Mouse (Mus musculus) forebrain, embryonic 10.5 days (tissue): Measurements from ENCODE around the gene Rnase11. TPM values are rescaled to one million over a fixed set of nuclear protein-coding genes. Genes with fewer than 3 reads are reported as not detected.
"Not testable (repeated sequence)": the region's sequence is repeated elsewhere in the genome, so short reads cannot be mapped to it uniquely, and the experiment has no call there.

Experiments used
- DNase-seq: peaks from one replicate; pipeline ENCODE4 v3.0.0-alpha.2; 2017; ENCODE audit warnings: low spot score; ENCODE audit errors: extremely low spot score
- H3K27ac ChIP-seq: fragments of 300-500 bp; sonication (generic); 2 replicates; pipeline ENCODE4 v1.5.1; 2016; ENCODE audit warnings: mild to moderate bottlenecking
- H3K27me3 ChIP-seq: fragments of 300-500 bp; sonication (generic); 2 replicates; pipeline ENCODE4 v1.6.1; 2016; ENCODE audit warnings: mild to moderate bottlenecking; ENCODE audit not compliant: poor library complexity, severe bottlenecking
- H3K36me3 ChIP-seq: fragments of 300-500 bp; sonication (generic); replicated peaks from 2 replicates; pipeline ENCODE4 v1.6.1; 2016; ENCODE audit warnings: mild to moderate bottlenecking, moderate library complexity
- H3K4me1 ChIP-seq: fragments of 300-500 bp; sonication (generic); 2 replicates; pipeline ENCODE4 v1.6.1; 2016
- H3K4me3 ChIP-seq: fragments of 300-500 bp; sonication (generic); 2 replicates; pipeline ENCODE4 v1.5.1; 2016; ENCODE audit warnings: mild to moderate bottlenecking, moderate library complexity
- H3K9me3 ChIP-seq: fragments of 300-500 bp; sonication (generic); 2 replicates; pipeline ENCODE4 v1.6.1; 2016; ENCODE audit warnings: mild to moderate bottlenecking, moderate library complexity
- WGBS: fragments of 180-500 bp; shearing (Covaris S2); methylation state at CpG from one replicate; pipeline ENCODE4 v1.1.7; 2016; 5-methylcytosine and 5-hydroxymethylcytosine counted together
- polyA plus RNA-seq: library from polyadenylated mRNA; unstranded; fragments of >200 nt; fragmentation: Nextera tagmentation; extraction: Ambion mirVana; gene quantifications from 2 replicates; pipeline ENCODE4 v1.2.1, GENCODE M21; 2016

Gene Rnase11
- polyA plus RNA-seq, 1 experiment from 2014 or later = not detected

GRCm38 (mm10) chr14:51023457-51023856 lies 26.5 kb downstream of the Rnase11 start:
- H3K27ac ChIP-seq = no peak overlapping the region
- H3K9me3 ChIP-seq = no peaks in the 10 kb centered on the region; the same call in 1 of the 2 replicates
- DNase-seq = no peak
- WGBS = 82% methylated on average over 4 of the region's 4 CpGs
- 0 out of 2 replicates have a peak, but pooled peaks cover 3% of the 10 kb centered on the region for H3K4me1 ChIP-seq
- no peak overlapping the region for H3K4me3 ChIP-seq
- H3K36me3 ChIP-seq = no peaks in the 10 kb centered on the region
- no peaks in the 10 kb centered on the region for H3K27me3 ChIP-seq

GRCm38 (mm10) chr14:51017256-51017655 lies 32.7 kb downstream of the Rnase11 start:
- Histone ChIP-seq H3K27me3 (no peaks in the 10 kb centered on the region), H3K4me3 (no peak overlapping the region), H3K36me3 (no peaks in the 10 kb centered on the region), H3K4me1 (0 out of 2 replicates have a peak, but pooled peaks cover 3% of the 10 kb centered on the region), H3K9me3 (no peaks in the 10 kb centered on the region; the same call in 1 of the 2 replicates), H3K27ac (no peak overlapping the region)
- no peak for DNase-seq
- 75% methylated on average over 3 of the region's 3 CpGs for WGBS

GRCm38 (mm10) chr14:51015780-51016179 lies 34.2 kb downstream of the Rnase11 start:
- Histone ChIP-seq H3K27me3 (no peaks in the 10 kb centered on the region), H3K4me1 (no peaks in the 10 kb centered on the region), H3K27ac (no peak overlapping the region), H3K4me3 (no peak overlapping the region), H3K9me3 (no peaks in the 10 kb centered on the region; the same call in 1 of the 2 replicates), H3K36me3 (no peaks in the 10 kb centered on the region)
- no peak for DNase-seq

GRCm38 (mm10) chr14:51014724-51015123 lies 35.2 kb downstream of the Rnase11 start:
- not testable (repeated sequence) for H3K27me3 ChIP-seq, DNase-seq, H3K9me3 ChIP-seq, H3K4me1 ChIP-seq, H3K4me3 ChIP-seq, H3K27ac ChIP-seq, H3K36me3 ChIP-seq
- 88% methylated on average over 3 of the region's 3 CpGs for WGBS

- DNase-seq = no peak
- Histone ChIP-seq H3K27me3 (no peaks in the 10 kb centered on the region), H3K27ac (no peak overlapping the region), H3K4me1 (no peaks in the 10 kb centered on the region), H3K4me3 (no peak overlapping the region), H3K36me3 (no peaks in the 10 kb centered on the region), H3K9me3 (no peaks in the 10 kb centered on the region)
- 85% methylated on average over 6 of the region's 6 CpGs for WGBS
Observed at GRCm38 (mm10) chr14:51009572-51009971, 40.4 kb downstream of the Rnase11 start.

- Histone ChIP-seq H3K27ac (no peak overlapping the region), H3K36me3 (no peaks in the 10 kb centered on the region), H3K9me3 (no peaks in the 10 kb centered on the region), H3K4me1 (no peaks in the 10 kb centered on the region), H3K27me3 (no peaks in the 10 kb centered on the region), H3K4me3 (no peak overlapping the region)
- no peak for DNase-seq
- WGBS = 82% methylated on average over 4 of the region's 4 CpGs
Observed at GRCm38 (mm10) chr14:51008781-51009180, 41.2 kb downstream of the Rnase11 start.

- H3K9me3 ChIP-seq = no peaks in the 10 kb centered on the region
- H3K27me3 ChIP-seq = no peaks in the 10 kb centered on the region
- DNase-seq = no peak
- H3K27ac ChIP-seq = no peak overlapping the region
- H3K4me3 ChIP-seq = no peak overlapping the region
- H3K36me3 ChIP-seq = no peaks in the 10 kb centered on the region
- no peaks in the 10 kb centered on the region for H3K4me1 ChIP-seq
- 88% methylated on average over 13 of the region's 13 CpGs for WGBS
Observed at GRCm38 (mm10) chr14:51007914-51008713, 41.8 kb downstream of the Rnase11 start.

GRCm38 (mm10) chr14:51007152-51007801 lies 42.7 kb downstream of the Rnase11 start, which contains the start of gene Rnase10:
Gene Rnase10 (plus strand): TSS chr14:51007751.
- no peaks in the 10 kb centered on the region for H3K27me3 ChIP-seq
- no peaks in the 10 kb centered on the region for H3K4me1 ChIP-seq
- 81% methylated on average over 8 of the region's 8 CpGs for WGBS
- DNase-seq = no peak
- no peaks in the 10 kb centered on the region for H3K9me3 ChIP-seq
- H3K36me3 ChIP-seq = no peaks in the 10 kb centered on the region
- no peak within 1 kb of the TSS for H3K27ac ChIP-seq
- no peak within 1 kb of the TSS for H3K4me3 ChIP-seq

Other genes with a start within 250 kb of the Rnase11 start
- gene Ccnb1ip1, start 242.4 kb downstream of the Rnase11 start, polyA plus RNA-seq = not detected in 2 replicates
- 76.7 and 84.4 TPM in 2 replicates for gene Parp2, start 242.3 kb downstream of the Rnase11 start, polyA plus RNA-seq
- 4.1 and 5.2 TPM in 2 replicates for gene Tep1, start 179.6 kb downstream of the Rnase11 start, polyA plus RNA-seq
- 0.09 and 0.14 TPM in 2 replicates for gene Klhl33, start 152.7 kb downstream of the Rnase11 start, polyA plus RNA-seq
- 190 and 197 TPM in 2 replicates for gene Osgep, start 125.3 kb downstream of the Rnase11 start, polyA plus RNA-seq
- 503 and 517 TPM in 2 replicates for gene Apex1, start 125.2 kb downstream of the Rnase11 start, polyA plus RNA-seq
- gene Pip4p1, start 119.3 kb downstream of the Rnase11 start, polyA plus RNA-seq = 44.8 and 45.3 TPM in 2 replicates
- 82.4 and 83.6 TPM in 2 replicates for gene Pnp, start 119.1 kb downstream of the Rnase11 start, polyA plus RNA-seq
- not detected in 2 replicates for gene Gm49342, start 105.6 kb downstream of the Rnase11 start, polyA plus RNA-seq
- 0.73 and 1.3 TPM in 2 replicates for gene Pnp2, start 94.2 kb downstream of the Rnase11 start, polyA plus RNA-seq
- not detected in 2 replicates for gene Rnase10, start 42.4 kb downstream of the Rnase11 start, polyA plus RNA-seq
- gene Rnase9, start 8.3 kb downstream of the Rnase11 start, polyA plus RNA-seq = not detected in 2 replicates
- gene Rnase12, start 7.5 kb upstream of the Rnase11 start, polyA plus RNA-seq = not detected in 2 replicates
- gene Olfr750, start 24.3 kb upstream of the Rnase11 start, polyA plus RNA-seq = not detected in 2 replicates
- 6.6 and 6.8 TPM in 2 replicates for gene Rnase4, start 40.9 kb upstream of the Rnase11 start, polyA plus RNA-seq
- 1.7 and 1.9 TPM in 2 replicates for gene Ang, start 41.0 kb upstream of the Rnase11 start, polyA plus RNA-seq
- 0.28 TPM in 1 of 2 replicates, not detected in the other for gene Eddm3b, start 64.3 kb upstream of the Rnase11 start, polyA plus RNA-seq
- 0.26 and 0.30 TPM in 2 replicates for gene Rnase6, start 73.7 kb upstream of the Rnase11 start, polyA plus RNA-seq
- not detected in 2 replicates for gene Rnase1, start 96.6 kb upstream of the Rnase11 start, polyA plus RNA-seq
- not detected in 2 replicates for gene Rnase2b, start 112.1 kb upstream of the Rnase11 start, polyA plus RNA-seq
- not detected in 2 replicates for gene Ang2, start 149.0 kb upstream of the Rnase11 start, polyA plus RNA-seq
- gene Ear14, start 153.2 kb upstream of the Rnase11 start, polyA plus RNA-seq = not detected in 2 replicates
- gene Rnase2a, start 205.9 kb upstream of the Rnase11 start, polyA plus RNA-seq = not detected in 2 replicates